Mouse (Mus musculus) layer of hippocampus, adult 8-10 months (tissue): ENCODE measurements around the gene Stat5a. TPM values are rescaled to one million over a fixed set of nuclear protein-coding genes. Genes with fewer than 3 reads are reported as not detected.

Source experiments
- total RNA-seq, 4 experiments: library from RNA; stranded (reverse); gene quantifications; 2 replicates each; pipeline ENCODE4 v1.2.4; 2022

Gene Stat5a
- total RNA-seq, 4 experiments from 2014 or later, result 2.5 to 3.8 (median 2.8) TPM

Other genes starting within 250 kb of the Stat5a start
- 10 to 100 TPM; 11.7 to 13.4 (median 12.1) TPM for gene Nkiras2, start 240.1 kb upstream of the Stat5a start, total RNA-seq
- gene Dnajc7, start 239.2 kb upstream of the Stat5a start, total RNA-seq, result 100 to 1,000 TPM; 255 to 304 (median 273) TPM
- under 1 TPM in 3 of 4 experiments, not detected in 1; 0.16 to 0.41 (median 0.18) TPM for gene Zfp385c, start 166.9 kb upstream of the Stat5a start, total RNA-seq
- gene Dhx58, start 155.1 kb upstream of the Stat5a start, total RNA-seq, result 1 to 10 TPM; 2.7 to 5.3 (median 3.4) TPM
- 10 to 100 TPM; 50.9 to 62.0 (median 58.0) TPM for gene Kat2a, start 146.9 kb upstream of the Stat5a start, total RNA-seq
- gene Hspb9, start 145.5 kb upstream of the Stat5a start, total RNA-seq, result not detected
- 100 to 1,000 TPM; 134 to 163 (median 148) TPM for gene Rab5c, start 121.1 kb upstream of the Stat5a start, total RNA-seq
- gene Kcnh4, start 99.4 kb upstream of the Stat5a start, total RNA-seq, result 1 to 10 TPM; 2.3 to 3.4 (median 2.7) TPM
- not detected for gene Hcrt, start 96.4 kb upstream of the Stat5a start, total RNA-seq
- 1 to 10 TPM; 6.2 to 7.7 (median 6.9) TPM for gene Ghdc, start 88.4 kb upstream of the Stat5a start, total RNA-seq
- gene Stat5b, start 8.6 kb upstream of the Stat5a start, total RNA-seq, result 10 to 100 TPM; 13.3 to 18.4 (median 15.6) TPM
- gene Stat3, start 80.2 kb downstream of the Stat5a start, total RNA-seq, result 10 to 100 TPM; 42.9 to 75.3 (median 52.9) TPM
- 10 to 100 TPM; 15.4 to 22.1 (median 18.9) TPM for gene Cavin1, start 111.5 kb downstream of the Stat5a start, total RNA-seq
- gene Atp6v0a1, start 150.1 kb downstream of the Stat5a start, total RNA-seq, result 100 to 1,000 TPM; 402 to 498 (median 457) TPM
- 10 to 100 TPM in 2 of 4 experiments, 1 to 10 TPM in 2; 7.3 to 22.9 (median 15.2) TPM for gene Naglu, start 210.7 kb downstream of the Stat5a start, total RNA-seq
- 1 to 10 TPM in 3 of 4 experiments, under 1 TPM in 1; 0.83 to 1.4 (median 1.2) TPM for gene Hsd17b1, start 219.1 kb downstream of the Stat5a start, total RNA-seq
- gene Coasy, start 223.2 kb downstream of the Stat5a start, total RNA-seq, result 10 to 100 TPM; 24.5 to 29.1 (median 27.6) TPM
- gene Mlx, start 227.9 kb downstream of the Stat5a start, total RNA-seq, result 10 to 100 TPM; 36.2 to 41.6 (median 39.6) TPM
- 1 to 10 TPM; 2.5 to 5.4 (median 3.9) TPM for gene Psmc3ip, start 236.1 kb downstream of the Stat5a start, total RNA-seq